Mouse (Mus musculus) hindbrain, embryonic 12.5 days (tissue): ENCODE results near the gene Grtp1. TPM values are rescaled to one million over a fixed set of nuclear protein-coding genes. Genes with fewer than 3 reads are reported as not detected.

ENCODE experiments used
- ATAC-seq: fragments of 200-750 bp; cut with Nextera tagmentation; 2 replicates; pipeline ENCODE4 v1.8.0; 2017; ENCODE audit warnings: moderate TSS enrichment; ENCODE audit not compliant: low FRiP score
- H3K27ac ChIP-seq: fragments of 300-500 bp; sonication (generic); 2 replicates; pipeline ENCODE4 v1.5.1; 2016; ENCODE audit warnings: mild to moderate bottlenecking
- H3K27me3 ChIP-seq: fragments of 300-500 bp; sonication (generic); 2 replicates; pipeline ENCODE4 v1.6.1; 2016; ENCODE audit warnings: mild to moderate bottlenecking
- H3K36me3 ChIP-seq: fragments of 300-500 bp; sonication (generic); 2 replicates; pipeline ENCODE4 v1.6.1; 2016; ENCODE audit warnings: mild to moderate bottlenecking
- H3K4me1 ChIP-seq: fragments of 300-500 bp; sonication (generic); 2 replicates; pipeline ENCODE4 v1.6.1; 2016
- H3K4me2 ChIP-seq: fragments of 300-500 bp; sonication (generic); replicated peaks from 2 replicates; pipeline ENCODE4 v1.6.1; 2016; ENCODE audit warnings: mild to moderate bottlenecking
- H3K4me3 ChIP-seq: fragments of 300-500 bp; sonication (generic); 2 replicates; pipeline ENCODE4 v1.5.1; 2016; ENCODE audit warnings: mild to moderate bottlenecking
- H3K9ac ChIP-seq: fragments of 300-500 bp; sonication (generic); 2 replicates; pipeline ENCODE4 v1.6.1; 2016; ENCODE audit warnings: mild to moderate bottlenecking, moderate library complexity
- H3K9me3 ChIP-seq: fragments of 300-500 bp; sonication (generic); replicated peaks from 2 replicates; pipeline ENCODE4 v1.6.1; 2016; ENCODE audit warnings: mild to moderate bottlenecking
- WGBS: fragments of 180-500 bp; shearing (Covaris S2); methylation state at CpG from one replicate; pipeline ENCODE4 v1.1.7; 2016; 5-methylcytosine and 5-hydroxymethylcytosine counted together
- polyA plus RNA-seq: library from polyadenylated mRNA; unstranded; fragments of >200 nt; fragmentation: Nextera tagmentation; extraction: Ambion mirVana; gene quantifications from 2 replicates; pipeline ENCODE4 v1.2.1, GENCODE M21; 2016

Grtp1 gene
- 9.2 and 10.8 TPM in 2 replicates for polyA plus RNA-seq

- Histone ChIP-seq H3K27me3 (peaks cover 44% of the 10 kb centered on the region), H3K36me3 (no peaks in the 10 kb centered on the region), H3K27ac (no peak within 1 kb of the TSS), H3K4me3 (peak within 1 kb of the TSS; percentile 71), H3K4me1 (peaks cover 10% of the 10 kb centered on the region), H3K9me3 (no peaks in the 10 kb centered on the region), H3K4me2 (peak within 1 kb of the TSS; percentile 87), H3K9ac (peak within 1 kb of the TSS; percentile 76)
- WGBS = under 1% methylated on average over 53 of the region's 58 CpGs
- ATAC-seq = peak; percentile 62
Measured at GRCm38 (mm10) chr8:13200301-13201012, at the start of gene Grtp1. Gene Grtp1 (minus strand): TSS chr8:13200620.

- no peak for ATAC-seq
Measured at GRCm38 (mm10) chr8:13244343-13244880, 44.0 kb upstream of the Grtp1 start.

GRCm38 (mm10) chr8:13242985-13243870 is 42.8 kb upstream of the Grtp1 start:
- no peaks in the 10 kb centered on the region for H3K4me1 ChIP-seq
- no peak overlapping the region for H3K4me3 ChIP-seq
- no peak overlapping the region for H3K9ac ChIP-seq
- no peaks in the 10 kb centered on the region for H3K9me3 ChIP-seq
- H3K36me3 ChIP-seq = no peaks in the 10 kb centered on the region
- no peaks in the 10 kb centered on the region; the same call in 1 of the 2 replicates for H3K27me3 ChIP-seq
- ATAC-seq = no peak
- 78% methylated on average over 10 of the region's 10 CpGs for WGBS
- no peak overlapping the region for H3K4me2 ChIP-seq
- H3K27ac ChIP-seq = no peak overlapping the region

More at GRCm38 (mm10) chr8:13244343-13244880, 44.0 kb upstream of the Grtp1 start:
- no peaks in the 10 kb centered on the region; the same call in 1 of the 2 replicates for H3K27me3 ChIP-seq
- H3K9me3 ChIP-seq = no peaks in the 10 kb centered on the region
- H3K4me1 ChIP-seq = no peaks in the 10 kb centered on the region
- 90% methylated on average over 11 of the region's 11 CpGs for WGBS
- H3K9ac ChIP-seq = no peak overlapping the region
- no peak overlapping the region for H3K4me2 ChIP-seq
- H3K4me3 ChIP-seq = no peak overlapping the region
- H3K36me3 ChIP-seq = no peaks in the 10 kb centered on the region
- H3K27ac ChIP-seq = no peak overlapping the region

- no peak for ATAC-seq
- no peaks in the 10 kb centered on the region for H3K4me1 ChIP-seq
- no peak overlapping the region for H3K27ac ChIP-seq
- 85% methylated on average over 7 of the region's 7 CpGs for WGBS
- H3K4me3 ChIP-seq = no peak overlapping the region
- no peak overlapping the region for H3K9ac ChIP-seq
- H3K27me3 ChIP-seq = no peaks in the 10 kb centered on the region
- H3K4me2 ChIP-seq = no peak overlapping the region
- H3K36me3 ChIP-seq = no peaks in the 10 kb centered on the region
- H3K9me3 ChIP-seq = no peaks in the 10 kb centered on the region
Measured at GRCm38 (mm10) chr8:13240691-13241090, 40.3 kb upstream of the Grtp1 start.

GRCm38 (mm10) chr8:13240055-13240454 is 39.6 kb upstream of the Grtp1 start:
- Histone ChIP-seq H3K4me2 (no peak overlapping the region), H3K4me1 (no peaks in the 10 kb centered on the region), H3K36me3 (no peaks in the 10 kb centered on the region), H3K27ac (no peak overlapping the region), H3K9me3 (no peaks in the 10 kb centered on the region), H3K27me3 (no peaks in the 10 kb centered on the region), H3K9ac (no peak overlapping the region), H3K4me3 (no peak overlapping the region)
- no peak for ATAC-seq
- 93% methylated on average over 9 of the region's 9 CpGs for WGBS

GRCm38 (mm10) chr8:13234803-13235202 is 34.4 kb upstream of the Grtp1 start:
- Histone ChIP-seq H3K36me3 (no peaks in the 10 kb centered on the region), H3K27me3 (no peaks in the 10 kb centered on the region), H3K4me2 (no peak overlapping the region), H3K4me3 (no peak overlapping the region), H3K4me1 (no peaks in the 10 kb centered on the region), H3K27ac (no peak overlapping the region), H3K9ac (no peak overlapping the region), H3K9me3 (no peaks in the 10 kb centered on the region)
- ATAC-seq = no peak
- 91% methylated on average over 13 of the region's 13 CpGs for WGBS

GRCm38 (mm10) chr8:13230471-13230870 is 30.1 kb upstream of the Grtp1 start:
- no peak for ATAC-seq
- Histone ChIP-seq H3K4me2 (no peak overlapping the region), H3K4me3 (no peak overlapping the region), H3K36me3 (no peaks in the 10 kb centered on the region), H3K27ac (no peak overlapping the region), H3K27me3 (no peaks in the 10 kb centered on the region), H3K4me1 (0 out of 2 replicates have a peak, but pooled peaks cover 4% of the 10 kb centered on the region), H3K9me3 (no peaks in the 10 kb centered on the region), H3K9ac (no peak overlapping the region)
- 86% methylated on average over 4 of the region's 4 CpGs for WGBS

- Histone ChIP-seq H3K9ac (no peak overlapping the region), H3K4me3 (no peak overlapping the region), H3K27me3 (no peaks in the 10 kb centered on the region), H3K4me2 (no peak overlapping the region), H3K36me3 (no peaks in the 10 kb centered on the region), H3K9me3 (no peaks in the 10 kb centered on the region), H3K4me1 (0 out of 2 replicates have a peak, but pooled peaks cover 4% of the 10 kb centered on the region), H3K27ac (no peak overlapping the region)
- ATAC-seq = no peak
- 91% methylated on average over 12 of the region's 12 CpGs for WGBS
Measured at GRCm38 (mm10) chr8:13229802-13230201, 29.4 kb upstream of the Grtp1 start.

- no peaks in the 10 kb centered on the region for H3K9me3 ChIP-seq
- 58% methylated on average over 9 of the region's 9 CpGs for WGBS
- ATAC-seq = no peak
- H3K9ac ChIP-seq = no peak overlapping the region
- H3K36me3 ChIP-seq = no peaks in the 10 kb centered on the region
- no peak overlapping the region for H3K4me2 ChIP-seq
- no peak overlapping the region for H3K27ac ChIP-seq
- no peak overlapping the region for H3K4me3 ChIP-seq
- H3K27me3 ChIP-seq = no peaks in the 10 kb centered on the region
- H3K4me1 ChIP-seq = 0 out of 2 replicates have a peak, but pooled peaks cover 4% of the 10 kb centered on the region
Measured at GRCm38 (mm10) chr8:13228923-13229610, 28.6 kb upstream of the Grtp1 start.

- Histone ChIP-seq H3K4me1 (0 out of 2 replicates have a peak, but pooled peaks cover 4% of the 10 kb centered on the region), H3K27me3 (no peaks in the 10 kb centered on the region), H3K4me2 (no peak overlapping the region), H3K36me3 (no peaks in the 10 kb centered on the region), H3K9ac (no peak overlapping the region), H3K4me3 (no peak overlapping the region), H3K27ac (no peak overlapping the region), H3K9me3 (no peaks in the 10 kb centered on the region)
- no peak for ATAC-seq
- 77% methylated on average over 3 of the region's 3 CpGs for WGBS
Measured at GRCm38 (mm10) chr8:13227184-13227583, 26.8 kb upstream of the Grtp1 start.

GRCm38 (mm10) chr8:13226288-13226687 is 25.9 kb upstream of the Grtp1 start:
- Histone ChIP-seq H3K9ac (no peak overlapping the region), H3K4me3 (no peak overlapping the region), H3K27ac (no peak overlapping the region), H3K27me3 (no peaks in the 10 kb centered on the region), H3K36me3 (no peaks in the 10 kb centered on the region), H3K4me1 (0 out of 2 replicates have a peak, but pooled peaks cover 4% of the 10 kb centered on the region), H3K4me2 (0 out of 2 replicates have a peak overlapping the region, but pooled peaks have one; percentile 5), H3K9me3 (no peaks in the 10 kb centered on the region)
- 38% methylated on average over 6 of the region's 6 CpGs for WGBS
- ATAC-seq = peak; percentile 75
